Mouse (Mus musculus): ENCODE measurements around the gene Sept9.

- TF ChIP-seq TAL1 (IDR thresholded peaks at IDR 0.05; ENCODE audit: low read length), result no peak
- no peak for TF ChIP-seq GATA1 (IDR thresholded peaks at IDR 0.05; ENCODE audit: low read length)
These were observed 37.9 kb upstream of the Sept9 start for GRCm38 (mm10) chr11:117161574-117161973.
